Mouse (Mus musculus): ENCODE results near the gene Dirc2. TPM values are rescaled to one million over a fixed set of nuclear protein-coding genes. Genes with fewer than 3 reads are reported as not detected.

The Dirc2 gene
- polyA plus RNA-seq, 1 experiment from 2014 or later, result 14.6 TPM

GRCm38 (mm10) chr16:35787163-35787562 lies 18.0 kb upstream of the Dirc2 start:
- Histone ChIP-seq H3K36me3 (peaks cover 31% of the 10 kb centered on the region), H3K4me3 (no peak overlapping the region), H3K27me3 (no peaks in the 10 kb centered on the region), H3K4me2 (replicated peaks) (no peak overlapping the region), H3K27ac (no peak overlapping the region), H3K4me1 (no peaks in the 10 kb centered on the region), H3K9ac (no peak overlapping the region), H3K9me3 (no peaks in the 10 kb centered on the region)
- no peak for ATAC-seq (ENCODE audit: low FRiP score, low read depth)
- WGBS, result 92% methylated on average over 6 of the region's 6 CpGs

GRCm38 (mm10) chr16:35784134-35784725 lies 15.1 kb upstream of the Dirc2 start:
- H3K9ac ChIP-seq, result no peak overlapping the region
- no peaks in the 10 kb centered on the region for H3K4me1 ChIP-seq
- H3K4me2 ChIP-seq (replicated peaks), result no peak overlapping the region
- no peaks in the 10 kb centered on the region for H3K27me3 ChIP-seq
- 83% methylated on average over 7 of the region's 7 CpGs for WGBS
- H3K9me3 ChIP-seq, result no peaks in the 10 kb centered on the region
- peaks cover 15% of the 10 kb centered on the region; the same call in 1 of the 2 replicates for H3K36me3 ChIP-seq
- no peak for ATAC-seq (ENCODE audit: low FRiP score, low read depth)
- H3K4me3 ChIP-seq, result no peak overlapping the region
- no peak overlapping the region for H3K27ac ChIP-seq

- Histone ChIP-seq H3K36me3 (peaks cover 10% of the 10 kb centered on the region; the same call in 1 of the 2 replicates), H3K4me2 (replicated peaks) (no peak overlapping the region), H3K27ac (no peak overlapping the region), H3K4me1 (no peaks in the 10 kb centered on the region), H3K4me3 (no peak overlapping the region), H3K9me3 (no peaks in the 10 kb centered on the region), H3K9ac (no peak overlapping the region), H3K27me3 (no peaks in the 10 kb centered on the region)
- ATAC-seq (ENCODE audit: low FRiP score, low read depth), result no peak
- WGBS, result 86% methylated on average over 3 of the region's 3 CpGs
These were observed 14.0 kb upstream of the Dirc2 start for GRCm38 (mm10) chr16:35783207-35783573.

GRCm38 (mm10) chr16:35782451-35783206 lies 13.5 kb upstream of the Dirc2 start:
- Histone ChIP-seq H3K4me2 (replicated peaks) (no peak overlapping the region), H3K27me3 (no peaks in the 10 kb centered on the region), H3K4me3 (no peak overlapping the region), H3K27ac (no peak overlapping the region), H3K4me1 (no peaks in the 10 kb centered on the region), H3K9ac (no peak overlapping the region), H3K9me3 (no peaks in the 10 kb centered on the region), H3K36me3 (peaks cover 6% of the 10 kb centered on the region; the same call in 1 of the 2 replicates)
- no peak for ATAC-seq (ENCODE audit: low FRiP score, low read depth)
- 72% methylated on average over 13 of the region's 13 CpGs for WGBS

- no peak for ATAC-seq (ENCODE audit: low FRiP score, low read depth)
- H3K4me3 ChIP-seq, result no peak overlapping the region
- WGBS, result 84% methylated on average over 5 of the region's 5 CpGs
- H3K36me3 ChIP-seq, result no peaks in the 10 kb centered on the region
- H3K27ac ChIP-seq, result no peak overlapping the region
- H3K4me1 ChIP-seq, result no peaks in the 10 kb centered on the region
- H3K9me3 ChIP-seq, result no peaks in the 10 kb centered on the region
- no peak overlapping the region for H3K9ac ChIP-seq
- H3K4me2 ChIP-seq (replicated peaks), result no peak overlapping the region
- H3K27me3 ChIP-seq, result no peaks in the 10 kb centered on the region
These were observed 12.5 kb upstream of the Dirc2 start for GRCm38 (mm10) chr16:35781651-35782050.

- WGBS, result 83% methylated on average over 9 of the region's 9 CpGs
- H3K27me3 ChIP-seq, result no peaks in the 10 kb centered on the region
- no peak overlapping the region for H3K4me2 ChIP-seq (replicated peaks)
- no peak for ATAC-seq (ENCODE audit: low FRiP score, low read depth)
- H3K9ac ChIP-seq, result no peak overlapping the region
- no peaks in the 10 kb centered on the region for H3K9me3 ChIP-seq
- H3K4me3 ChIP-seq, result no peak overlapping the region
- no peaks in the 10 kb centered on the region for H3K36me3 ChIP-seq
- no peak overlapping the region for H3K27ac ChIP-seq
- no peaks in the 10 kb centered on the region for H3K4me1 ChIP-seq
These were observed 11.9 kb upstream of the Dirc2 start for GRCm38 (mm10) chr16:35781096-35781495.

GRCm38 (mm10) chr16:35779681-35780080 lies 10.5 kb upstream of the Dirc2 start:
- no peak overlapping the region for H3K4me3 ChIP-seq
- H3K9ac ChIP-seq, result no peak overlapping the region
- ATAC-seq (ENCODE audit: low FRiP score, low read depth), result no peak
- no peak overlapping the region for H3K4me2 ChIP-seq (replicated peaks)
- H3K4me1 ChIP-seq, result no peaks in the 10 kb centered on the region
- H3K36me3 ChIP-seq, result no peaks in the 10 kb centered on the region
- no peaks in the 10 kb centered on the region for H3K27me3 ChIP-seq
- no peaks in the 10 kb centered on the region for H3K9me3 ChIP-seq
- WGBS, result 40% methylated on average over 7 of the region's 7 CpGs
- H3K27ac ChIP-seq, result no peak overlapping the region

GRCm38 (mm10) chr16:35777768-35778167 lies 8.6 kb upstream of the Dirc2 start:
- H3K4me1 ChIP-seq, result no peaks in the 10 kb centered on the region
- H3K36me3 ChIP-seq, result no peaks in the 10 kb centered on the region

GRCm38 (mm10) chr16:35776737-35777136 lies 7.6 kb upstream of the Dirc2 start:
- no peak overlapping the region for H3K27ac ChIP-seq
- H3K9me3 ChIP-seq, result no peaks in the 10 kb centered on the region
- ATAC-seq (ENCODE audit: low FRiP score, low read depth), result no peak
- 94% methylated on average over 7 of the region's 7 CpGs for WGBS
- H3K4me3 ChIP-seq, result no peak overlapping the region
- no peak overlapping the region for H3K4me2 ChIP-seq (replicated peaks)
- 0 out of 2 replicates have a peak, but pooled peaks cover 3% of the 10 kb centered on the region for H3K36me3 ChIP-seq
- H3K27me3 ChIP-seq, result no peaks in the 10 kb centered on the region
- no peaks in the 10 kb centered on the region for H3K4me1 ChIP-seq
- H3K9ac ChIP-seq, result no peak overlapping the region

More at GRCm38 (mm10) chr16:35777768-35778167, 8.6 kb upstream of the Dirc2 start:
- no peak overlapping the region for H3K9ac ChIP-seq
- no peaks in the 10 kb centered on the region for H3K9me3 ChIP-seq
- WGBS, result 94% methylated on average over 4 of the region's 4 CpGs
- no peak overlapping the region for H3K4me3 ChIP-seq
- H3K4me2 ChIP-seq (replicated peaks), result no peak overlapping the region
- no peaks in the 10 kb centered on the region for H3K27me3 ChIP-seq
- no peak overlapping the region for H3K27ac ChIP-seq
- no peak for ATAC-seq (ENCODE audit: low FRiP score, low read depth)

GRCm38 (mm10) chr16:35775835-35776234 lies 6.7 kb upstream of the Dirc2 start:
- Histone ChIP-seq H3K9ac (no peak overlapping the region), H3K4me3 (no peak overlapping the region), H3K27me3 (no peaks in the 10 kb centered on the region), H3K4me2 (replicated peaks) (no peak overlapping the region), H3K27ac (no peak overlapping the region), H3K9me3 (no peaks in the 10 kb centered on the region), H3K4me1 (peaks cover 6% of the 10 kb centered on the region), H3K36me3 (0 out of 2 replicates have a peak, but pooled peaks cover 3% of the 10 kb centered on the region)
- no peak for ATAC-seq (ENCODE audit: low FRiP score, low read depth)
- 88% methylated on average over 1 of the region's 1 CpGs for WGBS

- no peak for ATAC-seq (ENCODE audit: low FRiP score, low read depth)
- Histone ChIP-seq H3K9me3 (no peaks in the 10 kb centered on the region), H3K4me2 (replicated peaks) (no peak overlapping the region), H3K27ac (no peak overlapping the region), H3K4me3 (no peak overlapping the region), H3K4me1 (peaks cover 24% of the 10 kb centered on the region), H3K9ac (no peak overlapping the region), H3K36me3 (0 out of 2 replicates have a peak, but pooled peaks cover 3% of the 10 kb centered on the region), H3K27me3 (no peaks in the 10 kb centered on the region)
- WGBS, result 85% methylated on average over 5 of the region's 5 CpGs
These were observed 3.4 kb upstream of the Dirc2 start for GRCm38 (mm10) chr16:35772598-35772997.

- no peaks in the 10 kb centered on the region for H3K9me3 ChIP-seq
- H3K36me3 ChIP-seq, result 0 out of 2 replicates have a peak, but pooled peaks cover 3% of the 10 kb centered on the region
- H3K27ac ChIP-seq, result no peak overlapping the region
- H3K4me2 ChIP-seq (replicated peaks), result no peak overlapping the region
- H3K9ac ChIP-seq, result no peak overlapping the region
- no peak for ATAC-seq (ENCODE audit: low FRiP score, low read depth)
- no peaks in the 10 kb centered on the region for H3K27me3 ChIP-seq
- 86% methylated on average over 5 of the region's 5 CpGs for WGBS
- H3K4me3 ChIP-seq, result no peak overlapping the region
- peaks cover 27% of the 10 kb centered on the region for H3K4me1 ChIP-seq
These were observed 2.5 kb upstream of the Dirc2 start for GRCm38 (mm10) chr16:35771606-35772005.

All from limb, embryonic 13.5 days (tissue).